Mouse (Mus musculus) CH12F3 (cell line): ENCODE measurements around the gene Olfr374.

ENCODE experiments used
- in situ Hi-C: fragments of 300-500 bp; cut with MboI; formaldehyde crosslinking; loops from 2 replicates; pipeline ENCODE4 v1.14.3; 2020; ENCODE audit warnings: low sequenced_read_pairs

Olfr374 gene

GRCm38 (mm10) chr8:72135446-72136301 lies 28.8 kb downstream of the Olfr374 start:
- in situ Hi-C loops: no loop called here

- in situ Hi-C loops: no loop called here
These were observed 29.6 kb downstream of the Olfr374 start for GRCm38 (mm10) chr8:72136302-72136978.

GRCm38 (mm10) chr8:72137431-72137830 lies 30.6 kb downstream of the Olfr374 start:
- in situ Hi-C loops: no loop called here

- in situ Hi-C loops: no loop called here
These were observed 31.6 kb downstream of the Olfr374 start for GRCm38 (mm10) chr8:72138456-72138855.

- in situ Hi-C loops: no loop called here
These were observed 36.5 kb downstream of the Olfr374 start for GRCm38 (mm10) chr8:72143256-72143824.

- in situ Hi-C loops: no loop called here
These were observed 37.6 kb downstream of the Olfr374 start for GRCm38 (mm10) chr8:72144345-72144975.

GRCm38 (mm10) chr8:72145511-72145910 lies 38.7 kb downstream of the Olfr374 start:
- in situ Hi-C loops: no loop called here

GRCm38 (mm10) chr8:72146056-72146455 lies 39.2 kb downstream of the Olfr374 start:
- in situ Hi-C loops: no loop called here

GRCm38 (mm10) chr8:72146556-72146955 lies 39.7 kb downstream of the Olfr374 start:
- in situ Hi-C loops: no loop called here

GRCm38 (mm10) chr8:72147266-72147665 lies 40.4 kb downstream of the Olfr374 start:
- in situ Hi-C loops: no loop called here

- in situ Hi-C loops: no loop called here
These were observed 42.2 kb downstream of the Olfr374 start for GRCm38 (mm10) chr8:72149056-72149455.

GRCm38 (mm10) chr8:72151418-72152078 lies 44.7 kb downstream of the Olfr374 start:
- in situ Hi-C loops: no loop called here

GRCm38 (mm10) chr8:72153382-72153781 lies 46.5 kb downstream of the Olfr374 start:
- in situ Hi-C loops: no loop called here

- in situ Hi-C loops: no loop called here
These were observed 51.3 kb downstream of the Olfr374 start for GRCm38 (mm10) chr8:72158096-72158495.

GRCm38 (mm10) chr8:72158726-72159125 lies 51.9 kb downstream of the Olfr374 start:
- in situ Hi-C loops: no loop called here

- in situ Hi-C loops: no loop called here
These were observed 53.2 kb downstream of the Olfr374 start for GRCm38 (mm10) chr8:72160007-72160406.

- in situ Hi-C loops: no loop called here
These were observed 54.2 kb downstream of the Olfr374 start, which contains the start of gene Rab8a for GRCm38 (mm10) chr8:72160707-72161697. Gene Rab8a, plus strand, starts transcription at chr8:72161200.

GRCm38 (mm10) chr8:72162821-72163220 lies 56.0 kb downstream of the Olfr374 start:
- in situ Hi-C loops: no loop called here
